Mouse (Mus musculus) left cerebral cortex, postnatal 4 days (tissue): ENCODE data around the gene Gtf2h1. TPM values are rescaled to one million over a fixed set of nuclear protein-coding genes. Genes with fewer than 3 reads are reported as not detected.
"Not testable (repeated sequence)": the region's sequence is repeated elsewhere in the genome, so short reads cannot be mapped to it uniquely, and the experiment has no call there.

Source experiments
- DNase-seq: peaks from one replicate; pipeline ENCODE4 v3.0.0-alpha.2; 2022
- intact Hi-C: fragments of 180-260 bp; cut with DNase I; formaldehyde crosslinking; loops from one replicate; pipeline ENCODE4 v1.15.1; 2025
- total RNA-seq, 2 experiments: library from RNA; stranded (reverse); gene quantifications; 2 replicates each; pipeline ENCODE4 v1.2.3; 2021

The Gtf2h1 gene
- total RNA-seq: 10 to 100 TPM; 39.3 to 42.6 TPM

DNA sequence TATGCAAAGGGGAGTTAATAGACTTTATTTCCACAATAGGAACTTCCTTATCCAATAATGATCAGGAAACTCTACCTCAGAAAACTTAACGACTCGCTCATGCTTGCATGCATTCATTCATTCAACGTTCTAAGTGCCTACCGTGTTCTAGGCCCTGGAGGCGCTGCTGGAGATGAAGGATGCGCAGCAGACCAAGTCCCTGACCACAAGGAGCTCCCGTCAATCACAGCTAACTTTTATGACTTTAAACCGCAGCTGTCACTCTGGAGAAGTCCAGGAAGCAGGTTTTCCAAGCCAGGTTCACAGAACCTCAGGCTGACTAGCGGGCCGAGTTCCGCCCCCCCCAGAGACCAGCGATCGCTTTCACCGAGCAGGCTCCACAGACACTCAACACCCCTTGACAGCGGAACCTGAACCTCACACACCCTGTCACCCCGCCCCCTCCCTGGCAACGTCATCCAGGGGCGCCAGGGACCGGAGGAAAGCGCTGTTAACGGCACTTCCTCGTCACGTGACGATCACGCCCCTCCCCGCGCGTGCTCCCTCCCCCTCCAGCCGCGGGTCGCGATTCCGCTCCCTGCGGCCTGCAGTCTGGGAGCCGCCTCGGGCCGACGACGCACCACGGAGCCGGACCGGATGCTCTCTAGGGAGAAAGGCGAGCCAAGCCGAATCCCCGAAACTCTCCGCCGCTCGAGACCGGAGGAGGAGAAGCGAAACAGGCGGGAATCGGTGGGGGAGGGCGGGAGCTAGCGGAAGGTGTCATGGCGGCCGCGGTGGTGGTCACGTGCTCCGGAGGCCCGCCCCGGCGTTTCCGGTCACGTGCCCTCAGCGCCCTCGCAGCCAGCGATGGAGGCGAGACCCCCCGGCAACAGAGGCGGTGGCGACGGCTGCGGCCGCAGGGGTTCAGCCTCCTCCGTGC, at the start of gene Gtf2h1, which contains the start of gene Hps5:
Gene Gtf2h1, plus strand, starts transcription at position 817 of the 919 bp plus-strand sequence.
Gene Hps5, minus strand, starts transcription at position 778 of the 919 bp plus-strand sequence.
- intact Hi-C loops: no loop called here
- peak; percentile 99 for DNase-seq

DNA sequence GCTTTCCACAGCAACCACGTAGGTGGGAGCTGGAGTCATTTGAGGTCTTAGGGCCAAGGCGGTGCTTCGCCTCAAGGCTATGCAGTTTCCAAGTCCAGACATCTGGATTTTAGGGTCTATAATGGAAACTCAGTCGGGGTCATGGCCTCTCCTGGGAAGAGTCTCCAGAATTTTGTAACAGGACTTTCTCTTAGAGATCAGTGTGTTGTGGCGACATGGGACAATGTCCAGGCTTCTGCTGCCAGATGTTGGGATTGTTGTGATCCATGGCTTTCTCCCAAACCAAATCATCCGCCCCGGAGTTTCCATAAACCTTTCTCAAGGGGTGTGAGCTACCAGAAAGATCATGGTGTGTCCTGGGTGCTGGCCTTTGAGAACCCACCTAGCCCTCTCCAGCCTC, 49.5 kb upstream of the Gtf2h1 start:
- DNase-seq: no peak
- intact Hi-C loops: no loop called here

DNA sequence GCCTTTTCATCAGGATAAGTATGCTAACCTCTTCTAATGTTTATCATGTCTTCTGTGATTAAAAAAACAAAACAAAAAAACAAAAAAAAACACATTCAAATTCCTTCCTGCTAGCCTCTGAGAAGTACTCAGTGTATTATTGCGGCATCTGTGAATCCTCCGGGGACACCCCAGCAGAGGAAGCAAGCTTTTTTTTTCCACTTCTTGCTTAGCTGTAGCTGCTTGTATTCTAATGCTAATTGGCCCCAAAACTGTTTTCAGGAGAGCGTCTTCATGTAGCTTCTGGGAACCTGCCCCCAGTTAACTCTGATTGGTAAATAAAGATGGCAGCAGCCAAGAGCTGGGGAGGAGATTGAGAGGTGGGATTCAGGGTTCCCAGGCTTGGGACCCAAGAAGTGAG, 47.4 kb upstream of the Gtf2h1 start:
- DNase-seq: no peak
- intact Hi-C loops: no loop called here

DNA sequence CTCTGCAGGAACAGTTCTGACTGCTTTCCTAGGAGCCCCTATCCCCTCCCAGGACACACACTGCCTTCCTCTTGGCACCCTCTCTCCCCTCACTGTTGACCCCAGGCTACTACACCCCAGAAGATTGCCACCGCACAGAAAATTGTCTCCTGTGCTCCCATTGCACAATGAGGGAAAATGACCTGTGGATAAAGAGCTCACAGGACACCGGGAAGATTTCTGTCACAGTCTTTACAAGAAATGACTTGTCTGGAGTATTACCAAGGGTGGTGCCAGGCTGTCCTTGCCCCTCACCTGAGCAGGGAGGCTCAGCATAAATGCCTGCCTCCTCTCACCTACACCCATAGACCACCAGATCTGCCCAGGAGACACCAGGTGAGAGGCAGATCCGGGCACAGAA, 44.4 kb upstream of the Gtf2h1 start, which contains the start of gene Saa2:
Gene Saa2, plus strand, starts transcription at position 301 of the 400 bp plus-strand sequence.
- no peak for DNase-seq
- intact Hi-C loops: no loop called here

DNA sequence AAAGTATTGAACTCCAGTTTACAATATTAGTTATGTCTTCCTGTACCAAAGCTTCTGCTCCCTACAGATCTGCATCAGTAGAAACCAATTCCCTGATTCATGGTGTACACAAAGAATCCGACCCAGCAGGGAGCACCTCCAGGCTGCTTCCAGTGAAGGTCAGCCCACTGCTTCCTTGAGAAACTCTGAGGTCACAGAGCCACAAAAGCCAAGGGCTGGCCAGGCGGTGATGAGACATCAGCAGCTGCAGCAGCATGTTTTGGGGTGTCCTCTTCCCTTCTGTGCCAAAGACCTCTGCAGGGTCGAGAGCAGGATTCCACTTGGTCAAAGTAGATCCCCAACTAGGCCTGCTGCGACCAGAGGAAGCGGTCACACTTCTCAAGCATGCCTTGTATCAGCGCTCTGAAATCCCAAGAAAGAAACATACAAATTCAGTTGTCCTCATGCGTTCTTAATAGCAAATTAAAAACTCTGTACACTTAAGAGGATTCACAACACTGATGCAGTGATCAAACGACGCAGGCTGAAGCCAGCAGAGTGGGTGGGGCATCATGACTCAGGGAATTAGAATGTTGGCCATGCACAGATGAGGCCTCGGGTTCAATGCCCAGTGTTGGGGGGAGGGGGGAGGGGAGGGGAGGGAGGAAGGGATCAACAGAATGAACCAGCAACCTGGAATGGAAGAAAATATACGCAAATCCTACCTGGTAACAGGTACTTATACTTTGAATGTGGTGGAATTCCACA, 34.7 kb upstream of the Gtf2h1 start:
- DNase-seq: no peak
- intact Hi-C loops: loop anchor here (10.0 kb wide), 1 partner anchor 116 kb away; no protein-coding TSS in a partner anchor

DNA sequence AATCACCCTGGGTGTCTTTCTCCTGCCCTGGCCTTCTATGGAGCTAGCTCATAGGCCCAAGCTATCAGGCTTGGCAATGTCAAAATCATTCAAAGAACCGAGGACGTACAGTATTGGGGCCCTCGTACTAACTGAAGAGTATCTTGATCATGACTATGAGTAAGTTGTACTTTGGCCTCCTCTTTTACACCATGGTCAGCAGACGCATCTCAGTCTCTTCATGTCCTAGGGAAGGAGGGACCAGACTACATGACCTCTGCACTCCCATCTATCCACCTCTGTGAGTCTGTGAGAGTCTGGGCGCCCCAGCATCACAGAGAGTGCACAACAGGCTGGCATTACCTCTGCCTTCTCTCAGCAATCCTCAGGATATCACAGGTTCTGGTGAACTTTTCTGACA, 33.3 kb upstream of the Gtf2h1 start:
- intact Hi-C loops: loop anchor here (10.0 kb wide), 1 partner anchor 118 kb away; no protein-coding TSS in a partner anchor
- DNase-seq: no peak

DNA sequence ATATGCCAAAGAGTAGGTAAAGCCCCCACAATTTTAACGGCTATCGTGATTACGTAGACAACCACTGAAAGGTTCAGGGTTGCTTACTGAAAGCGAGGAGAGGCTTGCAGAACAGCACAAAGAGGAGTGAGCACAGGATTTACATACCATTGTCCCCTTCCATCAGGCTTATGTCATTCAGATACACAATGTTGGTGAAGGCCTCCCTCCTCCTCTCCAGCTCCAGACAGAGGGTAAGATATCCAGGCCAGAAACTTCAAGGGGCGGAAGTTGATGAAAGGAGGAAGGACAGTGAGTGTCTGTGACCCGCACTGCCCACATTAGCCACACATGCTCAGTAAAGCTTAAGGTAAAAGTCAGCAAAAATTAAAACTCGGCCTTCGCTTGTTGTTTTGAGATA, 31.2 kb upstream of the Gtf2h1 start:
- DNase-seq: no peak
- intact Hi-C loops: loop anchor here (10.0 kb wide), 1 partner anchor 120 kb away; no protein-coding TSS in a partner anchor

DNA sequence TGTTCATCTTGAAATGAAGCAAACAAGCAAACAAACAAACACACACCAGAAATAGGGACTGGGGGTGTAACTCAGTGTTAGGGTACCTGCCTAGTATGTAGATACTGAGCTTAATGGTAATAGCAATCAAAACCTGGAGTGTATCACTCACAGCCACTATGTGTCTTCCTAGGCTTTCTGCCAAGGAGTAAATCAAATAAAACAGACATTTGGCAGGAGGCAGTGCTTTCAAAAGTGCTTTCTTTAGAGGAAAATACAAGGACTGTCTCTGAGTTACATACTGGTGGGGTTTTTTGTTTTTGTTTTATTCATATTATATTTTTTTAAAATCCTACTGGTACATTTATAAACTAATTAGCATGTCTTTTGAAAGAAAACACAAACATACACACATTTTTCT, 28.5 kb upstream of the Gtf2h1 start:
- intact Hi-C loops: loop anchor here (10.0 kb wide), 1 partner anchor 123 kb away; no protein-coding TSS in a partner anchor

DNA sequence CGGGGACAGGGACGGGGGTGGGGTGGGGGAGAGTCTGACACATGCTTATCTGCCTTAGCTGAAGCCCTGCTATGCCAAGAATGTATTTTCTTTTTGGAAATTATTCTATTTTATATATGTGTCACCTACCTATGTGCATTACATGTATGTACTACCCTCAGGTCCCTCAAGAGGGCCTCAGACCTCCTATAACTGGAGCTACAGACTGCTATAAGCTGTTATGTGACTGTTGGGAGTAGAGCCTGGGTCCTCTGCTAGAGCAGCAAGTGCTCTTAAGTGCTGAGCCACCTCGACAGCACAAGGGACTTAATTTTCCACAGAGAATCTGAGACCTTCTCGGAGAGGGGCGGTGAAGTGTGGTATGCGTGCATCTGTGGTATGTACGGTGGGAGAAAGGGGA, 27.5 kb upstream of the Gtf2h1 start:
- intact Hi-C loops: loop anchor here (10.0 kb wide), 1 partner anchor 124 kb away; no protein-coding TSS in a partner anchor
- DNase-seq: no peak

More for the DNA sequence above, 28.5 kb upstream of the Gtf2h1 start:
- DNase-seq: no peak

DNA sequence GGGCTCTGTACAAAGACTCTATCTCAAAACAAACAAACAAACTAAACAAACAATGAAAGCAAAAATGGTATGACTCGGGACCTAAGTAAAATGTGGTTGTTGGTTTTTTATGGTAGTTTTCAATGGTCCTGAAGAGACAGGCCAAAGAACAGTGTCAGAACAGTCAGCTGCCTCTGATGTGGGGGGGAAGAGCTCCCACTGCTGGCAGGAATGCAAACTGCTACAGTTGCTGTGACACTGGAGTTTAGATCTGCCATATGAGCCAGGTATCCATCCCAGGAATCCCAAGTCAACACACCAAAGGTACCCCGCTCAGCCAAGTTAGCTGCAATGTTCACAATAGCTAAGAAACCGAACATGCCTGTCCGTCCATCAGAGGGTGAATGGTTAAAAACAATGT, 25.2 kb upstream of the Gtf2h1 start:
- intact Hi-C loops: loop anchor here (5.0 kb wide), 1 partner anchor 53 kb away; the partner anchor contains the start of gene Saa3
- peak; percentile 41 for DNase-seq

DNA sequence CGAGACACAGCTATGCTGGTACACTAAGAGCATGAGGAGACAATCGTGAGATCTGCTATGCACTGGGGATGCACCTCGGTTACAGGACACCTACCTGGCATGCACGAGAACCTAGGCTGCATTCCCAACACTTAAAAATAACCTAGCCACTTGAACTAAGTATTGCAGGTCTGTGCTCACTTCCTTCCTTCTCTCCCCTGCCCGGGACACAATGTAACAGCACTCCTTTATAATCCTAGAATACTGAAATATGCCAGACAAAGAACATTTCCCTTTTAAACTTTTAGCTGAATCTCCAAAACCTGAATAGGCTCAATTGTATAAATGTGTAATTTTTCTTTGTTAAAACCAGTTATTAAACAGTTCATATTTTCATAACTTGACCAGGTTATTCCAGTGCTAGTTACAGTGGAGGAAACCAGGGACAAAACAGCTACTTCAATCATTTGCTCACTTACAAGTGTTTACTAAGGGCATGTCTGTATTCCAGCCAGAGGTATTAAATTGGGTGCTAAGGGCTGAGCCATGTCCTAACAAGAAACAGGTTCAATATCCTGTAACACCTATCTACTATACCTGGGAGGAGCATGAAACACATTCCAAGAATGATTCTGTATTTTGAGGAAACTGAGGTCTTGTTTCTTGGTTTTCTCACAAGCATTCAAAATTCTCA, 6.6 kb upstream of the Gtf2h1 start:
- intact Hi-C loops: no loop called here
- no peak for DNase-seq

DNA sequence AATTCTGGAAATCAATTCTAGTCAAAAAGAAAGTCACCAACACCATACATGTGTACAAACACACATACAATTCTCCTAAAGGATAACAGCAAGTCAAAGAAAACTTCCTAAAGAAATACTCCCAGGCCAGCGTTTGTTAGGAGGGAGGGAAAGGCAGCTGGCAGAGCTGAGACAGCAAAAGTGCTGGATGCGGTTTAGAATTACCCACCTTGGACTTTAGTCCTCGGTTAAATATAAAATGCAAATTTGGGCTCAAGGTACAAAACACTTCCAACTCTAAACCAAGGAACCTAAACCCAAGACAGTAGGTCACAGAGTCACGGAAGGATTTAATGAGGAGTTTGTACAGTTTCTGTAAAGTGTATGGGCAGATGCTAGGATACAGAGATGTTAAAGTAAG, 2.0 kb upstream of the Gtf2h1 start:
- intact Hi-C loops: no loop called here
- DNase-seq: no peak

DNA sequence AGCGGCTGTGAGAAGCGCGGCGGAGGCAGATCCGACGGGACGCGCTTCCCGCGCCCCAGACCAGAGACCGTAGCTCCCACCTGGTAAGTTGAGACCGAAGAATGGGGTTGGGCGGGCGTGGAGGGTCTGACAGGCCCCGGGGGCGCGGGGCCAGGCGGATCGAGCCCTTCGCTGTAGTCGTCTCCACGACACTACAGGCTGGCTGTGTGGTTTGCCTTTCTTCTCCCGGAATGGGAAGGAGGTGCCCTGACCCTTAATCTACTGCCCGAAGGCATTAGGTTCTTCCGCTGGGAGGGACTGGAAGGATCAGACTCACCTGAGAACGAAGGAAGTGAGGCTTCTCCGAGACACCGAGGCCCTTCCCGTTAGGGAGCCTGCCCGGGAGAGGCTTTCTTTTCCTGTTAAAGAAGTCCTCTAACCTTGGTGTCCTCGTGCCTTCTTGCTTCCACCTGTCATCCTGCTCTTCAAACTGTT, 340 bp downstream of the Gtf2h1 start:
- intact Hi-C loops: no loop called here

DNA sequence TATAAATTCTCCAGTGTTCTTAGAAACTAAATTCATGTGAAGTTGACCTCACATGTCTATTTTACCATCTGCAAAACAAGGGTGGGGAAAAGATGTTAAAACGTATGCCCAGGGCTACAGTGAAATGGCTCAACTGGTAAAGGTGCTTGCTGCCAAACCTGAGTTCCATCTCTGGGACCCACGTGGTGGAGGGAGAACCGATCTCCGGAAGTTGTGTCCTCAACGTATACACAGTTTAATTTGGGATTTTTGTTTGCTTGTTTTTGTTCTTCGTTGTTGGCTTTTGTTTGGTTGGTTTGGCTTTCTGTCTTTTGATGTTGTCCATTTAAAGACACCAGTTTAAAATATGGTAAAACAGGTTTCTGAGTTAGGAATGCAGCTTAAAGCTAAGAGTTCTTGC, 876 bp downstream of the Gtf2h1 start:
- intact Hi-C loops: no loop called here
- DNase-seq: no peak

More for the DNA sequence above, 340 bp downstream of the Gtf2h1 start:
- no peak for DNase-seq

DNA sequence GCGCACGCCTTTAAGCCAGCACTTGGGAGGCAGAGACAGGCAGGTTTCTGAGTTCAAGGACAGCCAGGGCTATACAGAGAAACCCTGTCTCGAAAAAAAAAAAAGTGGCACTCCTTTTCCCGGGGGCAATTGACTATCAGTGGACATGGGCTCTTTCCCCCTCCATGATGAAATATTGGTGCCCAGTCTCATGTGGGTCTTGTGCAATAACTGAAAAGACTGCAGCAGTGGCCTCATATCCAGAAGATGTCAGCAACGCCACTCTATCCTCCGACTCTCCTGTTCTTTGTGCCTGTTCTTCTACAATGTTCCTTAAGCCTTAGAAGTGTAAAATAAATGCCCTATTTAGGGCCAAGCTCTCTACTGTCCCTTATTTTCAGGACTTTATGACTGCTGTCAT, 14.4 kb downstream of the Gtf2h1 start:
- no peak for DNase-seq
- intact Hi-C loops: no loop called here

DNA sequence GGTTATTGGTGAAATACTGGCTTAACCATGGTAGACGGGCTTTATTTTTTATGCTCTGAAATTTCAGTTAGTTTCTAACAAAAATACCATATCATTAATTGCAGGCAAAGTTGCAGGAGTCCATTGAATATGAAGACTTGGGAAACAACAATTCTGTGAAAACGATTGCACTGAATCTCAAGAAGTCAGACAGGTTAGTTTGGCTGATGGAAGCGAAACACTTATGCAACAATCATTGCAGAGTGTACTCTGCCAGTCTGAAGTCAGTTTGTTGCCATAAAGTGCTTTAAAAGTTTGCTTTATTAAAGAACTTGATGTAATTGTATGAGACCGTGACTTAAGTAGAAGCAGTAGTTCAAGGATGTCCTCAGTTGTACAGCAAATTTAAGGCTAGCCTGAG, 18.1 kb downstream of the Gtf2h1 start:
- no peak for DNase-seq
- intact Hi-C loops: no loop called here

DNA sequence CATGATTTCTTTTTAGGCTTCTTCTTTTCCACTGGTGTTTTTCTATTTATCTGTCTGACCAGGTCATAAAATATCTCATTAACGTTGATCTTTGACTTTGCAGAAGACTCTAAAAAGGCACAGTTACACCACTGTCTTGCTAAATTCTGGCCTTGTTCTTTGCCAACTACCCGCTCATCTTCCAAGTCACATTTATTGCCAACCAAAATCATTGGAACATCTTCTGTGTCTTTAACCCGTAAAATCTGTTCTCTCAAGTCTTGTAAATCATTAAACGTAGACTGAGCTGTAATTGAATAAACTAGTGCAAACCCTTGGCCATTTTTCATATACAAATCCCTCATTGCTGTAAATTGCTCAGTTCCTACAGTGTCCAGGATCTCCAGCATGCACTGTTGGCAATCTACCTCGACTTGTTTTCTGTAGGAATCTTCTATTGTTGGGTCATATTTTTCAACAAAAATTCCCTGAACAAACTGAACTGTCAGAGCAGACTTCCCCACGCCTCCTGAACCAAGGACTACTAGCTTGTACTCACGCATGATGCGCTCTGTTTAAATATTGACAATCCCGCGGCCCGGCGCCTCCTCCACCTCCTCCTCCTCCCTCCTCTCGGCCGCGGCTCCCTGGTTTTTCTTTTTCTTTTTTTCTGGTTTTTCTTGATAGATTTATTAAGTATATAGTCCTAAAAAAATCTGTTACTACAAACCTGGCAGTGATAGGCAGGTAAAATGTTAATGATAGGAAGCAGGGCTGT, 25.2 kb downstream of the Gtf2h1 start:
- DNase-seq, intact Hi-C loops: not testable (repeated sequence)

DNA sequence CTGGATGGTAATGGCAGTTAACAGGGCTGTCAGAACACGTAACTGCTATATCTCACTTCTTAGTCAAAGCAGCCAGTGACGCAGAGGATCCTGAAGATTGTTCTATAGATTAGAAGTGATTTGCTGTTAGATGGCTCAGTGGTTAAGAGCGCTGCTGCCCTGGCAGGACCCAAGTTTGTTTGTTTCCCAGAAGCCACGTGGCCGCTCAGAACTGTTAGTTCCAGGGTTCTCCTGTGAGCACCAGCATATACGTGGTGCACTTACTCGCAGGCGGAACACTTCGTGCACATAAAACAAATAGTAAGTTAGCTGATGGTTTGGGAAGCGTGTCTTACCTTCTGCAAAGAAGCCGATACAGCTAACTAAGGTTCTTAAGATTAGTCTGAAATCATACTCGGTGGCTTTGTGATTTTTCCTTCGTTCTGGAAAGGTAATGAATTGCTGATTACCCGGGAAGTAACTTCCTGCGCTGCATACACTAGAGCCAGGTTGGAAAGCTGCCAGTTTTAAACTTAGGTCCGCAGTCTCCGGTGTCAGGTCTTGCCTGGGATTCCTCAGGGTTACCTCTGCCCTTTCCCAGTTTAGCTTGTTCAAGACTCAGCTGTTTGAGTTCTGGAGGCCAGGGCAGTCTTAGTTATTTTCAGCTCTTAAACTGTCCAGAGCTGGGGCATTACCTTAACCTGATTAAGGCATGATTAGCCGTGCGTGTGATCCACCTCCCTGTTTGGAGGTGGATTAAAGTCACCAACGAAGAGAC, 31.3 kb downstream of the Gtf2h1 start:
- intact Hi-C loops: no loop called here
- DNase-seq: no peak

DNA sequence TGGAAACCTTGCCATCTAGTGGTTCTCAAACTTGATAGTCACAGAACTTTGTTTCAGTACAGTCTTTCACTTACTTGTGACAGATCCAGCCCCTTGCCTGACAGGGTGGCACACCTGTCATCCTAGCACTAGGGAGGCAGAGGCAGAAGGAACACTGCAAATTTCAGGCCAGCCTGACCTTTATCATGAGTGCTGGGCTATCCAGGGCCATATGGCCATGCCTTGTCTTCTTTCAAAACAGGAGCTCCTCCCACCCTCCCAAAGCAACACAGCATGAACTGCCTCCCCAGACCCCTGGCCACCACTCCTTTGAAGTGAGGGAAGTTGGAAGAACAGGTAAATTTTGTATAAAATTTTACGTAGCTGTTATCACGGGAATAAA, 31.9 kb downstream of the Gtf2h1 start:
- intact Hi-C loops: no loop called here

More for the DNA sequence above, 31.9 kb downstream of the Gtf2h1 start:
- no peak for DNase-seq
